Mouse (Mus musculus) embryo, embryonic 11 days (tissue): ENCODE results near the gene D630036H23Rik.
"Not testable (repeated sequence)": the region's sequence is repeated elsewhere in the genome, so short reads cannot be mapped to it uniquely, and the experiment has no call there.

ENCODE experiments used
- DNase-seq: peaks from one replicate; pipeline ENCODE4 v3.0.0-alpha.2; 2015

D630036H23Rik gene

GRCm38 (mm10) chr12:36381441-36382340 lies at the start of gene D630036H23Rik, which contains the start of gene Ispd:
Gene D630036H23Rik (minus strand): TSS chr12:36382181.
Gene Ispd (plus strand): TSS chr12:36381450.
- DNase-seq: peak; percentile 90

- DNase-seq: peak; percentile 28
Observed at GRCm38 (mm10) chr12:36426163-36427045, 44.4 kb upstream of the D630036H23Rik start.

- peak; percentile 7 for DNase-seq
Observed at GRCm38 (mm10) chr12:36425258-36425657, 43.3 kb upstream of the D630036H23Rik start.

GRCm38 (mm10) chr12:36423677-36424076 lies 41.7 kb upstream of the D630036H23Rik start:
- DNase-seq: peak; percentile 34

GRCm38 (mm10) chr12:36395115-36395514 lies 13.1 kb upstream of the D630036H23Rik start:
- no peak for DNase-seq

GRCm38 (mm10) chr12:36386991-36387390 lies 5.0 kb upstream of the D630036H23Rik start:
- DNase-seq: no peak

GRCm38 (mm10) chr12:36385386-36385785 lies 3.4 kb upstream of the D630036H23Rik start:
- no peak for DNase-seq

GRCm38 (mm10) chr12:36380806-36381205 lies 1.2 kb downstream of the D630036H23Rik start:
- peak; percentile 28 for DNase-seq

DNA sequence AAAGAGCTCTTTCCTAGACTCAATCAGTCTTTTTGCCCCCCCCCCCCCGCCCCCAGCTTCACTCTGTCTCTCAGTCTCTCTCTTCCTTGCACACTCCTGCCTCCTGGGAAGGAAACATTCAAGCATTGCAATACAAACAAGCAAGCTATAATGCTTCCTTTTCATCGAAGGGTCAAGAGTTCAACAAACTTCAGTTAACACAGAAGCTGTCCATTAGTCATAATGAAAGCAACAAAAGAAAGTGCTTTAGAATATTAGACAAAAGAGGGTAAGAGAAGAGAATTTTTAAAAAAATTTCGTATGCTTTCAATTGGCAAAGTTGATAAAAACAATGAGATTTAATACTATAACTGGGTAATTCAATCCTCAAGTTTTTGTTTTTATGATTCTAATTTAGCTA lies 1.7 kb downstream of the D630036H23Rik start:
- peak; percentile 46 for DNase-seq

DNA sequence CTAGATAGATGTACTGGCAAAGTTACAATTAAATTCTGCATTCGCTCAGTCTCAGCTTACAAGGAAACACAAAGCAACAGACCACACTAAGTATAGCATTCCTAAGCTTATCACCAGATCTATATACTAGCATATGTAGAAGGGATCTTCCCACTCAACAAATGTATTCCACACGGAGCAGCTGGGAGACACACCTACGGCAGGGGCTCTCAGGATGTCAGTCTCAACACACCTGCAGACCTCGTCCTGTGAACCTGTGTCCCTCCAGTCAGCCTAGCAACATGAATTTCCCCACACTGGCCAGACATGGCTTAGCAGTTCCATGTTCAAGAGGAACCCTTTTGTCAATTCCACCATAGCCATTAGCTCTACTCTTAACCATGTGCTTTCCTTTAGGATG lies 5.6 kb downstream of the D630036H23Rik start:
- not testable (repeated sequence) for DNase-seq

- peak; percentile 5 for DNase-seq
Observed at GRCm38 (mm10) chr12:36373237-36373998, 8.6 kb downstream of the D630036H23Rik start.

DNA sequence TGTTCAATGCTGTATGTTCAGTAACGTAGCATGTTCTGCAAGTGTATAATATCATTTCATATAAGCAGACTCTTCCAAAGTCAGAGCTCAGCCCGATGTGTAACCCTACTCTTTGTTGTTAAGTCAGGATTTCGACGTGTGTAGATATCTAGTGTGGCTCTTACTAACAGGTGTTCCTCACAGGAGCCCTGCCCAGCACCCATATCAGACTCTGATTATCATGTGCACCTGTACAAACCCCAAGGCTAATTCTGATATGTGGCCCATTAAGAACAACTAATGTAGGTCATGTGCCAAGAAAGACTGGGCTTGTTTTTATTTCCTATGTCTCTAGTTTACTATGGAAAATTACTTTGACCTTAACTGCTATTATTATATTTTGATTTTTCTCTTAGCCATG lies 18.0 kb downstream of the D630036H23Rik start:
- DNase-seq: no peak

- no peak for DNase-seq
Observed at GRCm38 (mm10) chr12:36360693-36361092, 21.3 kb downstream of the D630036H23Rik start.

DNA sequence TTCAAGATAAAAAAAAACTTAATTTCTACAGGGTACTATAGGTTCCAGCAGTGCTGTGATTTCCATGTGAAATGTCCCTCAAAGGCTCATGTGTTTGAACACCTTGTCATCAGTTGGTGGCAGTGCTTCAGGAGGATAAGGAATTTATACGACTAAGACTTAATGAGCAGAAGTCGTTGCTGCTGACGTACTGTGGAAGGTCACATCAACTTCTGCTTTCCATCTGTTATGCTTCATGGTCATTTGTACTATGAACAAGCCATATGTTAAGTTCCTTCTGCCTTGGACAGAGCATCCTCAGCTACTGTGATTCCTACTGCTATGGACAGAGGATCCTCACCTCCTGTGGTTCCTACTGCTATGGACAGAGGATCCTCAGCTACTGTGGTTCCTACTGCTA lies 21.9 kb downstream of the D630036H23Rik start:
- DNase-seq: no peak

DNA sequence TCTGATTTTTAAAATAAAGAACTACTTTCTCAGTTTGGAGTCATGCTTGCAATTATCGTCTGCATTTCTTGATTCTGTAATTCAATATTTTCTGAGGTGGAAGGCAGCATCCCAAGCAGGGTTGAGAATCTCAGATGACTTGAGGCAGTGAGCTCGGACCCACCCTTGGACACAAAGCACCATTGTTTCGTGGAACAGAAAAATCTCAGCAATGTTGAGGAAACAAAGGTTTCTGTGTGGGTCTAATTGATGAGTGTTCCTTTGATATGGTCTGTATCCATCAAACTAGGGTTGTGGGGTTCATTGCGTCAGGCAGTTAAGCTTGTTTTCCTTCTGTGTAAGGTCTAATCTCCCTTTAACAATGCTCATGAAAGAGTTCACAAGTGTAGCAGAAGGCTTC lies 37.9 kb downstream of the D630036H23Rik start:
- DNase-seq: peak; percentile 5

DNA sequence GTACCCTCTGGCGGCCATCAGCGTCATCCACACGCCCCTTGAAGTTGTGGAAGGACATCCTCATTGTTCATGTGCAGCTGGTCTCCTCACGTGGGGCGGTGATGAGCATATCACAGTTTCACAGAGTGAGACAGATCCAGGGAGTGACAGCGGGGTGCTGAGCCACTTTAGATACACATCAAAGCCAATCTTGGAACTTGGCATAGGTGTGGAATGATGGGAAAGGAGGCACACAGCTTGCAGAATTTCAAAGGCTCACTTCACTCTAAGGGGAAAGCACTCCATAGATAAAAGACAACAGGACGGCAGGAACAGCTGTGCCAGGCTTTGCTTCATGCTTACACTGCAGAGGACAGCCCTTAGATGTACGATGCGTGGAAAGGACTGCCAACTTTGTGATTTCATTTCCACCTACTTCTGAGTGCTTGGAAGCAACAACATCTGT lies 48.1 kb downstream of the D630036H23Rik start:
- no peak for DNase-seq

DNA sequence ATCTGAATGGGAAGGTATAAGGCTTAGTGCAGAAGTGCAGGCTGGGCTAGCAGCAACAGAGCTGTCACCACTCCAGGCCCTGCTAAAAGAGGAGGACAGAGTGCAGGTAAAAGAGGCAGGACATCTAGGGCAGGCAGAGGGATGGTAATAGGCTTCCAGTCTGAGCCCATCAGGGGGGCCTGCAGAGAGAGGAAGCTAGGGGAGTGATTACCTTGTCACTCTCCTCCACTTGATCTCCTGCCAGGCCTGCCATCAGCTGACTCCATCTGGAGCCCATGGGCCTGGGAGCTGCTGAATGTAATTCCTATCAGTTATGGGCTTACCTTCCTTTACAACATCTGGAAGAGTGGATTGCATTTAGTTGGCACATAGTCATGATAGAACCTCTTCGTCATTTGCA lies 49.3 kb downstream of the D630036H23Rik start:
- no peak for DNase-seq
